Mouse (Mus musculus): ENCODE results near the gene Ilkap. TPM values are rescaled to one million over a fixed set of nuclear protein-coding genes. Genes with fewer than 3 reads are reported as not detected.
A peak's percentile ranks its signal among the peaks of the same experiment; 100 is the strongest.

Ilkap gene
- polyA plus RNA-seq, 2 experiments, result 46.0 to 62.1 TPM

- Histone ChIP-seq H3K27me3 (ENCODE audit: control insufficient read depth, insufficient read depth, low read length) (peaks cover 5% of the 10 kb centered on the region), H3K9ac (replicated peaks) (no peak overlapping the region), H3K27ac (no peak overlapping the region), H3K4me2 (ENCODE audit: low read depth) (no peak overlapping the region), H3K36me3 (replicated peaks; ENCODE audit: control insufficient read depth, insufficient read depth, low read depth) (no peaks in the 10 kb centered on the region), H3K9me3 (ENCODE audit: control insufficient read depth, low read length) (no peaks in the 10 kb centered on the region), H3K4me3 (ENCODE audit: insufficient read depth in 1 of 2, low read depth in 2 of 2, low read length in 2 of 2) (no peak overlapping the region), H3K4me1 (replicated peaks; ENCODE audit: control insufficient read depth in 2 of 2, insufficient read depth in 2 of 2, low read length in 1 of 2) (no peaks in the 10 kb centered on the region)
- no peak for TF ChIP-seq EP300 (IDR thresholded peaks at IDR 0.05; ENCODE audit: low read depth)
- ATAC-seq (ENCODE audit: insufficient read depth), result no peak
- DNase-seq (ENCODE audit: low read depth in 3 of 3, low spot score in 3 of 3), result no peak
- 54% methylated on average over 3 of the region's 3 CpGs for WGBS (ENCODE audit: insufficient replicate concordance)
These were observed 47.4 kb downstream of the Ilkap start for GRCm38 (mm10) chr1:91351249-91351648.

GRCm38 (mm10) chr1:91350841-91351240, 47.8 kb downstream of the Ilkap start, which contains the start of gene Klhl30:
TSS of gene Klhl30 (plus strand) at chr1:91351016.
- Histone ChIP-seq H3K27ac (no peak within 1 kb of the TSS), H3K9me3 (ENCODE audit: control insufficient read depth, low read length) (no peaks in the 10 kb centered on the region), H3K36me3 (replicated peaks; ENCODE audit: control insufficient read depth, insufficient read depth, low read depth) (no peaks in the 10 kb centered on the region), H3K27me3 (ENCODE audit: control insufficient read depth, insufficient read depth, low read length) (peaks cover 10% of the 10 kb centered on the region), H3K9ac (replicated peaks) (no peak within 1 kb of the TSS), H3K4me1 (replicated peaks; ENCODE audit: control insufficient read depth in 2 of 2, insufficient read depth in 2 of 2, low read length in 1 of 2) (no peaks in the 10 kb centered on the region), H3K4me2 (ENCODE audit: low read depth) (no peak within 1 kb of the TSS), H3K4me3 (ENCODE audit: insufficient read depth in 1 of 2, low read depth in 2 of 2, low read length in 2 of 2) (no peak within 1 kb of the TSS)
- WGBS (ENCODE audit: insufficient replicate concordance), result 39% methylated on average over 4 of the region's 4 CpGs
- no peak for ATAC-seq (ENCODE audit: insufficient read depth)
- no peak for TF ChIP-seq CTCF (IDR thresholded peaks at IDR 0.05; ENCODE audit: low read depth)
- no peak for TF ChIP-seq EP300 (IDR thresholded peaks at IDR 0.05; ENCODE audit: low read depth)
- no peak for DNase-seq (ENCODE audit: low read depth in 3 of 3, low spot score in 3 of 3)

DNA sequence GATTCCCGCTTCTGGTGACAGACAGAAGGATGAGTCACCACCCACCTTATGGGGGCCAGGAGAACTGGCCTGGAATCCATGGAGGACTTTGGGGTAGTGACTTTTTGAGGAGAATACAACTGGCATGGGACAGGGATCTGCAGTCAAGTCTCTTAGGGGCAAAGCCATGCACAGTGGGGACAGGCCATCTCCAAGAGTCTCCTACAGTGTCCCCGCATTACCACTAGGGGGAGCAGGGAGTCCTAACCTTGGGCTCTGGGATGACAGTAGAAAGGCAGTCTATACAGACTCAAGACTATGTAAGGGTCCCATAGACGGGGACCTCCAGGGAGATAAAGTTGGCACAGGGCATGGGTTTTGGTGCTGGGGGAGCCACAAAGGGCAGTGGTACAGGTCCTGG, 51.7 kb downstream of the Ilkap start:
- Histone ChIP-seq H3K4me2 (ENCODE audit: low read depth) (no peak overlapping the region), H3K36me3 (replicated peaks; ENCODE audit: control insufficient read depth, insufficient read depth, low read depth) (no peaks in the 10 kb centered on the region), H3K4me3 (ENCODE audit: insufficient read depth in 1 of 2, low read depth in 2 of 2, low read length in 2 of 2) (no peak overlapping the region), H3K4me1 (replicated peaks; ENCODE audit: control insufficient read depth in 2 of 2, insufficient read depth in 2 of 2, low read length in 1 of 2) (no peaks in the 10 kb centered on the region), H3K9me3 (ENCODE audit: control insufficient read depth, low read length) (no peaks in the 10 kb centered on the region), H3K27me3 (ENCODE audit: control insufficient read depth, insufficient read depth, low read length) (peaks cover 35% of the 10 kb centered on the region), H3K9ac (replicated peaks) (no peak overlapping the region), H3K27ac (no peak overlapping the region)
- WGBS (ENCODE audit: insufficient replicate concordance), result 27% methylated on average over 3 of the region's 3 CpGs
- DNase-seq (ENCODE audit: low read depth in 3 of 3, low spot score in 3 of 3) (peak; percentile 37 to 55 (median 42)), ATAC-seq (ENCODE audit: insufficient read depth) (no peak)
- TF ChIP-seq CTCF (IDR thresholded peaks at IDR 0.05; ENCODE audit: low read depth) (peak; percentile 95), EP300 (IDR thresholded peaks at IDR 0.05; ENCODE audit: low read depth) (no peak)

DNA sequence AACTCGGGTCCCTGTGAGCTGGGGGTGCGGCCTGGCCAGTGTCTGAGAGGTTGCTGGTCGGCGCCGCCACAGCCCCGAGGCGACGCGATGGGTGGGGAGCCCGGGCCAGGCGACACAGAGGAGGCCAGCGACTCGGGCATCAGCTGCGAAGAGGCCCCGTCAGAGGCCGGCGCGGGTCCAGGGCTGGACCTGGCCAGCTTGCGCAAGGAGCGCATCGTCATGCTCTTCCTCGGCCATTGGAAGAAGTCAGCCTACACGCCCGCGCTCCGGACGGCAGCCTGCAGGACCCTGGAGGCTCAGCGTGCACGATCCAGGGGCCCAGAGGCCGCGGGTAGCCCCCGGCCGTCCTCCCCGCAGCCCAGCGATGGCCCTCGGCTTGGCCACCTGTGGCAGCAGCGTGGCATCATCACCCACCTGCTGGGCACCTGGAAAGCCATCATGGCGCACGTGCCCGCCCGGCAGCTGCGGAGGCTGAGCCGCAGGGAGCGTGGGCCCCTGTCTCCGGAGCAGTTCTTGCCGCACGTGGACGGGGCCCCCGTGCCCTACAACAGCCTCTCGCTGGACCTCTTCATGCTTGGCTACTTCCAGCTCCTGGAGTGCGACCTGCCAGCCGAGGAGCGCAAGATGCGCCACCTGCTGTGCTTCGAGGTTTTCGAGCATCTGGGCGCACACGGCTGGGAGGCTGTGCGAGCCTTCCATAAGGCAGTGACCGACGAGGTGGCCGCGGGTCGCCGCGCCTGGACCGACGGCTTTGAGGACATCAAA, 53.5 kb downstream of the Ilkap start:
- Histone ChIP-seq H3K9ac (replicated peaks) (no peak overlapping the region), H3K36me3 (replicated peaks; ENCODE audit: control insufficient read depth, insufficient read depth, low read depth) (no peaks in the 10 kb centered on the region), H3K4me1 (replicated peaks; ENCODE audit: control insufficient read depth in 2 of 2, insufficient read depth in 2 of 2, low read length in 1 of 2) (no peaks in the 10 kb centered on the region), H3K4me2 (ENCODE audit: low read depth) (no peak overlapping the region), H3K27me3 (ENCODE audit: control insufficient read depth, insufficient read depth, low read length) (peaks cover 35% of the 10 kb centered on the region), H3K4me3 (ENCODE audit: insufficient read depth in 1 of 2, low read depth in 2 of 2, low read length in 2 of 2) (no peak overlapping the region), H3K9me3 (ENCODE audit: control insufficient read depth, low read length) (no peaks in the 10 kb centered on the region), H3K27ac (no peak overlapping the region)
- ATAC-seq (ENCODE audit: insufficient read depth), result no peak
- DNase-seq (ENCODE audit: low read depth in 3 of 3, low spot score in 3 of 3), result no peak
- peak; percentile 24; the same call in 1 of the 2 replicates for TF ChIP-seq CTCF (IDR thresholded peaks at IDR 0.05; ENCODE audit: low read depth)
- no peak for TF ChIP-seq EP300 (IDR thresholded peaks at IDR 0.05; ENCODE audit: low read depth)
- WGBS (ENCODE audit: insufficient replicate concordance), result 6% methylated on average over 68 of the region's 68 CpGs

DNA sequence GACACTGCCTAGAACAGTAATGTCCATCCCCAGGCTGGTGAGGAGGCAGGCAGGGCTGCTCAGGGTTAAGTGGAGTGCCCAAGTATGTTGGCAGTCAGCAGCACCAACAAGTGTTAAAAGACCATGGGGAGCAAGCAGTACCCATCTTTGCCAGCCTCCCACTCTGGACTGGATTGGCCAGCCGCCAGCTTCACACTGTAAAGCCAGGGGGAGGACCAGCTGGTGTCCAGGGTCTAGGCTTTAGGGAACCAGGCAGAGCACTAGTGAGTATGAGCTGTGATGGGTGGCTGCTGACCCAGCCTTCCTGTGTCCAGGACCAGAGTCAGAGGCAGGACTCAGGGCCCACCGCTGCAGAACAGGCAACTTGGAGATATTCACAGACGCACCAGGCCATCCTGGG, 54.6 kb downstream of the Ilkap start:
- no peaks in the 10 kb centered on the region for H3K9me3 ChIP-seq (ENCODE audit: control insufficient read depth, low read length)
- H3K27me3 ChIP-seq (ENCODE audit: control insufficient read depth, insufficient read depth, low read length), result peaks cover 35% of the 10 kb centered on the region
- 65% methylated on average over 3 of the region's 3 CpGs for WGBS (ENCODE audit: insufficient replicate concordance)
- H3K4me3 ChIP-seq (ENCODE audit: insufficient read depth in 1 of 2, low read depth in 2 of 2, low read length in 2 of 2), result no peak overlapping the region
- DNase-seq (ENCODE audit: low read depth in 3 of 3, low spot score in 3 of 3) (no peak), ATAC-seq (ENCODE audit: insufficient read depth) (no peak)
- H3K27ac ChIP-seq, result no peak overlapping the region
- no peak overlapping the region for H3K9ac ChIP-seq (replicated peaks)
- H3K4me1 ChIP-seq (replicated peaks; ENCODE audit: control insufficient read depth in 2 of 2, insufficient read depth in 2 of 2, low read length in 1 of 2), result no peaks in the 10 kb centered on the region
- no peak overlapping the region for H3K4me2 ChIP-seq (ENCODE audit: low read depth)
- no peaks in the 10 kb centered on the region for H3K36me3 ChIP-seq (replicated peaks; ENCODE audit: control insufficient read depth, insufficient read depth, low read depth)
- no peak for TF ChIP-seq CTCF (IDR thresholded peaks at IDR 0.05; ENCODE audit: low read depth)
- TF ChIP-seq EP300 (IDR thresholded peaks at IDR 0.05; ENCODE audit: low read depth), result no peak

Data from liver, embryonic 14.5 days (tissue).